In the genomic region with DNA sequence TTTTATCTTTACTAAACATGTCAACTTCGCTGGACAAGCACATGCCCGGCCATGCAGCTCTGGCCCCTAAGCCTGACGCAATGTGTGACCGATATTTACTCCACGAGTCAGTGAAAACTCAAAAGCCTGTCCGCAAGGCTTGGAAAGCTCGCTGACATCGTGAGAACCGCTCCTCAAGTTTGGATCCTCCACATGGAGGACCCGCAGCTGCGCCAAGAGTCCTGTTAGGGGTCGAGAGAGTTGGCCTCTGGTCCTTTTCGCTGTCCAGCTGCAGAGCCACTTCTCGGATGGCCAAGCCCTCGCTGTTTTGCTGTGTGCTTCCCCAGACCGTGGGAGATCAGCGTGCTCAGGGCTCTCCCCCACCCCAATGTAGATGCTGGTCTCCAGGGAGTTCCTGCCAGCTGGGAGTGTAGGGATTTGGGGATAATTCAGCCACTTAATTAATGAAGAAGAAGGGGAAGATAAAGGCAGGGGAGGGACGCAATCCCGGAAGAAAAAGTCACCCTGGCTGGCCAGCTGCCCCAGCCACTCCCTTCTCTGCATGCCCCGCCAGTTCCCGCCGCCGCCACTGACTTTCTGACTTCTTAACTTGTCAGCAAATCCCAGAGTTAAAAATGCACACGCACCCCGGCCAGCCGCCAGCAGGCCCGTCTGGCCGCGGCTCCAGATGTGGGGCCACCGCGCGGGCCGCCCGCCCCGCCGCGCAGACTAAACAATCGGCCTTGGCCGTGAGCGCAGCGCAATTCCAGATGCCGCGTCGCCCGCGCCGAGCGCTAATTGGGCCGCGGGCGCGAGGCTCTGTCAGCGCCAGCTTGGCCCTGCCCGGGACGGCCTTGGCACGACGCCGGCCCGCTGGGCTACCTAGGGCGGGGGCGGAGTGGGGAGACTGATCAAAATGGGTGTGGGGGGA, we compare ENCODE assay signal across 8 mouse cellular contexts. TPM values are rescaled to one million over a fixed set of nuclear protein-coding genes. Genes with fewer than 3 reads are reported as not detected.
DNase-seq lines count a peak whose midpoint lies in the region; ATAC-seq lines count a peak whose summit lies in the region.

No protein-coding gene starts in this region.

- peak overlapping the region; percentile 56 for H3K9ac ChIP-seq in hindbrain, embryonic 16.5 days (ENCODE audit: low read depth, low read length)
- H3K9ac ChIP-seq in limb, embryonic 11.5 days (ENCODE audit: low read length), result peak overlapping the region; percentile 58
- peak overlapping the region; percentile 53; the same call in 1 of the 2 replicates for H3K9ac ChIP-seq in midbrain, embryonic 12.5 days (replicated peaks)
- H3K9ac ChIP-seq in stomach, embryonic 15.5 days, result peak overlapping the region; percentile 23; the same call in 1 of the 2 replicates

- peaks cover 31% of the 10 kb centered on the region for H3K4me1 ChIP-seq in hindbrain, embryonic 16.5 days (ENCODE audit: control insufficient read depth, insufficient read depth, low read depth, low read length)
- peaks cover 36% of the 10 kb centered on the region for H3K4me1 ChIP-seq in limb, embryonic 11.5 days (ENCODE audit: control insufficient read depth, insufficient read depth, low read length)
- H3K4me1 ChIP-seq in midbrain, embryonic 12.5 days, result peaks cover 44% of the 10 kb centered on the region
- peaks cover 39% of the 10 kb centered on the region for H3K4me1 ChIP-seq in stomach, embryonic 15.5 days

- ATAC-seq in cerebellum, adult (ENCODE audit: insufficient number of reproducible peaks, low FRiP score, low TSS enrichment), result no peak
- ATAC-seq in hindbrain, embryonic 16.5 days, result peak; percentile 32
- ATAC-seq in limb, embryonic 11.5 days (ENCODE audit: insufficient number of reproducible peaks, low FRiP score, low TSS enrichment, low read depth), result peak; percentile 59
- peak; percentile 53 for ATAC-seq in midbrain, embryonic 12.5 days (ENCODE audit: low FRiP score, low read depth)
- peak; percentile 76 for ATAC-seq in stomach, embryonic 15.5 days (ENCODE audit: insufficient read depth, low FRiP score, low read depth)

- peaks cover 10% of the 10 kb centered on the region for H3K27me3 ChIP-seq in hindbrain, embryonic 16.5 days (replicated peaks; ENCODE audit: control insufficient read depth, insufficient read depth, low read length)
- H3K27me3 ChIP-seq in limb, embryonic 11.5 days (ENCODE audit: control insufficient read depth, insufficient read depth, low read length), result no peaks in the 10 kb centered on the region
- peaks cover 39% of the 10 kb centered on the region for H3K27me3 ChIP-seq in midbrain, embryonic 12.5 days
- no peaks in the 10 kb centered on the region for H3K27me3 ChIP-seq in stomach, embryonic 15.5 days (replicated peaks)

- H3K4me2 ChIP-seq in hindbrain, embryonic 16.5 days (ENCODE audit: low read length), result peak overlapping the region; percentile 92
- peak overlapping the region; percentile 50 for H3K4me2 ChIP-seq in limb, embryonic 11.5 days (ENCODE audit: low read depth, severe bottlenecking)
- peak overlapping the region; percentile 67 for H3K4me2 ChIP-seq in midbrain, embryonic 12.5 days (replicated peaks)
- H3K4me2 ChIP-seq in stomach, embryonic 15.5 days, result peak overlapping the region; percentile 57

- 3% methylated on average over 61 of the region's 61 CpGs for WGBS in hindbrain, embryonic 16.5 days
- 2% methylated on average over 61 of the region's 61 CpGs for WGBS in limb, embryonic 11.5 days
- WGBS in midbrain, embryonic 12.5 days, result 2% methylated on average over 61 of the region's 61 CpGs
- 2% methylated on average over 61 of the region's 61 CpGs for WGBS in stomach, embryonic 15.5 days

- H3K9me3 ChIP-seq in hindbrain, embryonic 16.5 days (ENCODE audit: control insufficient read depth, low read length), result no peaks in the 10 kb centered on the region
- no peaks in the 10 kb centered on the region for H3K9me3 ChIP-seq in limb, embryonic 11.5 days (ENCODE audit: control insufficient read depth, low read length)
- H3K9me3 ChIP-seq in midbrain, embryonic 12.5 days, result 0 out of 2 replicates have a peak, but pooled peaks cover 3% of the 10 kb centered on the region
- H3K9me3 ChIP-seq in stomach, embryonic 15.5 days, result no peaks in the 10 kb centered on the region

- no peaks in the 10 kb centered on the region for H3K36me3 ChIP-seq in hindbrain, embryonic 16.5 days (ENCODE audit: control insufficient read depth, insufficient read depth, low read length)
- H3K36me3 ChIP-seq in limb, embryonic 11.5 days (ENCODE audit: control insufficient read depth, insufficient read depth, low read length), result no peaks in the 10 kb centered on the region
- 0 out of 2 replicates have a peak, but pooled peaks cover 4% of the 10 kb centered on the region for H3K36me3 ChIP-seq in midbrain, embryonic 12.5 days
- no peaks in the 10 kb centered on the region for H3K36me3 ChIP-seq in stomach, embryonic 15.5 days

- peak overlapping the region; percentile 45 for H3K4me3 ChIP-seq in hindbrain, embryonic 16.5 days (ENCODE audit: low read length)
- H3K4me3 ChIP-seq in limb, embryonic 11.5 days (ENCODE audit: low read depth, low read length), result peak overlapping the region; percentile 17
- peak overlapping the region; percentile 41 for H3K4me3 ChIP-seq in midbrain, embryonic 12.5 days
- peak overlapping the region; percentile 30 for H3K4me3 ChIP-seq in stomach, embryonic 15.5 days (replicated peaks)

- peak; percentile 6 for DNase-seq in cerebellum, adult 11 months
- DNase-seq in brain, adult 2 months (ENCODE audit: low read depth, low spot score), result peak; percentile 41
- peak; percentile 81 for DNase-seq in gastrocnemius, postnatal 10 days
- DNase-seq in limb, embryonic 11.5 days (ENCODE audit: low spot score), result peak; percentile 88

- no peak overlapping the region for H3K27ac ChIP-seq in hindbrain, embryonic 16.5 days (ENCODE audit: low read depth, low read length)
- peak overlapping the region; percentile 94 for H3K27ac ChIP-seq in limb, embryonic 11.5 days (replicated peaks; ENCODE audit: low read depth, low read length)
- H3K27ac ChIP-seq in midbrain, embryonic 12.5 days (replicated peaks), result peak overlapping the region; percentile 76
- H3K27ac ChIP-seq in stomach, embryonic 15.5 days, result peak overlapping the region; percentile 90

RNA-seq across cellular contexts. Expression of a gene that starts 49.4 kb away (rescaled TPM):
- 10 to 100 TPM; 10.2 to 16.1 TPM for total RNA-seq in gastrocnemius, postnatal 10 days (2021)
- polyA plus RNA-seq in hindbrain, embryonic 16.5 days (2015; fragmentation: Nextera tagmentation; extraction: Ambion mirVana), result 27.4 and 31.8 TPM in 2 replicates
- 30.5 and 30.7 TPM in 2 replicates for polyA plus RNA-seq in limb, embryonic 11.5 days (2014; fragmentation: Nextera tagmentation; extraction: Ambion mirVana)
- polyA plus RNA-seq in midbrain, embryonic 12.5 days (2016; fragmentation: Nextera tagmentation; extraction: Ambion mirVana), result 34.5 and 35.3 TPM in 2 replicates
- 25.0 and 30.9 TPM in 2 replicates for polyA plus RNA-seq in stomach, embryonic 15.5 days (2015; fragmentation: Nextera tagmentation; extraction: Ambion mirVana)

Comparison
In these comparisons a context has a peak if more than half of its experiments do, and no peak if none do; other contexts are left out.
1. DNase-seq: peak in every context shown above with its lines; median percentile 88 in limb, embryonic 11.5 days; 81 in gastrocnemius, postnatal 10 days; 41 in brain, adult 2 months; 6 in cerebellum, adult 11 months.